Mouse (Mus musculus): ENCODE results near the gene St6galnac3. TPM values are rescaled to one million over a fixed set of nuclear protein-coding genes. Genes with fewer than 3 reads are reported as not detected.

The St6galnac3 gene
- total and polyA plus RNA-seq, 2 experiments from 2014 or later, result 6.9 to 16.6 TPM

GRCm38 (mm10) chr3:153169744-153170143 is 555.2 kb downstream of the St6galnac3 start:
- Histone ChIP-seq H3K27ac (ENCODE audit: low read depth, low read length) (no peak overlapping the region), H3K4me3 (ENCODE audit: low read depth, low read length) (no peak overlapping the region), H3K4me1 (ENCODE audit: insufficient read depth) (no peaks in the 10 kb centered on the region), H3K9ac (no peak overlapping the region), H3K27me3 (ENCODE audit: insufficient read depth, low read length) (no peaks in the 10 kb centered on the region), H3K36me3 (ENCODE audit: insufficient read depth) (no peaks in the 10 kb centered on the region), H3K9me3 (ENCODE audit: low read length) (no peaks in the 10 kb centered on the region), H3K4me2 (ENCODE audit: low read depth) (no peak overlapping the region)
- DNase-seq, result no peak
- 87% methylated on average over 11 of the region's 11 CpGs for WGBS
- no peak for TF ChIP-seq CTCF (IDR thresholded peaks at IDR 0.05; ENCODE audit: low read depth)
- ATAC-seq, result no peak

GRCm38 (mm10) chr3:153161676-153162075 is 563.3 kb downstream of the St6galnac3 start:
- H3K27me3 ChIP-seq (ENCODE audit: insufficient read depth, low read length), result no peaks in the 10 kb centered on the region
- no peak overlapping the region for H3K9ac ChIP-seq
- H3K27ac ChIP-seq (ENCODE audit: low read depth, low read length), result no peak overlapping the region
- TF ChIP-seq CTCF (IDR thresholded peaks at IDR 0.05; ENCODE audit: low read depth), result no peak
- H3K9me3 ChIP-seq (ENCODE audit: low read length), result no peaks in the 10 kb centered on the region
- DNase-seq (no peak), ATAC-seq (no peak)
- H3K4me2 ChIP-seq (ENCODE audit: low read depth), result no peak overlapping the region
- WGBS, result 68% methylated on average over 9 of the region's 9 CpGs
- no peak overlapping the region for H3K4me3 ChIP-seq (ENCODE audit: low read depth, low read length)
- no peaks in the 10 kb centered on the region for H3K4me1 ChIP-seq (ENCODE audit: insufficient read depth)
- no peaks in the 10 kb centered on the region for H3K36me3 ChIP-seq (ENCODE audit: insufficient read depth)

GRCm38 (mm10) chr3:153160683-153161082 is 564.3 kb downstream of the St6galnac3 start:
- H3K27me3 ChIP-seq (ENCODE audit: insufficient read depth, low read length), result no peaks in the 10 kb centered on the region
- DNase-seq, result no peak
- 88% methylated on average over 5 of the region's 5 CpGs for WGBS
- H3K9me3 ChIP-seq (ENCODE audit: low read length), result no peaks in the 10 kb centered on the region
- TF ChIP-seq CTCF (IDR thresholded peaks at IDR 0.05; ENCODE audit: low read depth), result no peak
- no peak overlapping the region for H3K4me3 ChIP-seq (ENCODE audit: low read depth, low read length)
- no peak overlapping the region for H3K4me2 ChIP-seq (ENCODE audit: low read depth)
- no peak overlapping the region for H3K9ac ChIP-seq
- H3K27ac ChIP-seq (ENCODE audit: low read depth, low read length), result no peak overlapping the region
- no peaks in the 10 kb centered on the region for H3K36me3 ChIP-seq (ENCODE audit: insufficient read depth)
- no peaks in the 10 kb centered on the region for H3K4me1 ChIP-seq (ENCODE audit: insufficient read depth)
- ATAC-seq, result no peak

GRCm38 (mm10) chr3:153148887-153149286 is 576.1 kb downstream of the St6galnac3 start:
- 15% methylated on average over 2 of the region's 2 CpGs for WGBS
- no peaks in the 10 kb centered on the region for H3K4me1 ChIP-seq (ENCODE audit: insufficient read depth)
- no peak overlapping the region for H3K4me3 ChIP-seq (ENCODE audit: low read depth, low read length)
- no peak for TF ChIP-seq CTCF (IDR thresholded peaks at IDR 0.05; ENCODE audit: low read depth)
- H3K36me3 ChIP-seq (ENCODE audit: insufficient read depth), result no peaks in the 10 kb centered on the region
- DNase-seq (no peak), ATAC-seq (no peak)
- H3K4me2 ChIP-seq (ENCODE audit: low read depth), result no peak overlapping the region
- no peak overlapping the region for H3K9ac ChIP-seq
- H3K9me3 ChIP-seq (ENCODE audit: low read length), result no peaks in the 10 kb centered on the region
- H3K27me3 ChIP-seq (ENCODE audit: insufficient read depth, low read length), result no peaks in the 10 kb centered on the region
- H3K27ac ChIP-seq (ENCODE audit: low read depth, low read length), result no peak overlapping the region

Small RNAs within 50 kb of the gene (microRNA-seq; reads per million reads assigned to microRNA genes)
- gene Gm27405, result 0 reads per million in 2 experiments

Other genes starting within 250 kb of the St6galnac3 start
- gene Asb17, start 119.0 kb upstream of the St6galnac3 start, total RNA-seq (2014; rRNA removed), result not detected in 2 replicates
- not detected in 2 replicates for gene Asb17, start 119.0 kb upstream of the St6galnac3 start, polyA plus RNA-seq (2015; fragmentation: Nextera tagmentation; extraction: Ambion mirVana)
- 0.31 and 0.95 TPM in 2 replicates for gene Msh4, start 181.0 kb upstream of the St6galnac3 start, total RNA-seq (2014; rRNA removed)
- 0.05 and 0.13 TPM in 2 replicates for gene Msh4, start 181.0 kb upstream of the St6galnac3 start, polyA plus RNA-seq (2015; fragmentation: Nextera tagmentation; extraction: Ambion mirVana)
- 69.9 and 71.2 TPM in 2 replicates for gene Rabggtb, start 187.8 kb upstream of the St6galnac3 start, total RNA-seq (2014; rRNA removed)
- 56.9 and 58.3 TPM in 2 replicates for gene Rabggtb, start 187.8 kb upstream of the St6galnac3 start, polyA plus RNA-seq (2015; fragmentation: Nextera tagmentation; extraction: Ambion mirVana)
- 31.5 and 32.4 TPM in 2 replicates for gene Acadm, start 219.5 kb upstream of the St6galnac3 start, total RNA-seq (2014; rRNA removed)
- 39.7 and 40.1 TPM in 2 replicates for gene Acadm, start 219.5 kb upstream of the St6galnac3 start, polyA plus RNA-seq (2015; fragmentation: Nextera tagmentation; extraction: Ambion mirVana)
- 29.1 and 39.5 TPM in 2 replicates for gene Slc44a5, start 248.3 kb upstream of the St6galnac3 start, total RNA-seq (2014; rRNA removed)
- 5.7 and 8.4 TPM in 2 replicates for gene Slc44a5, start 248.3 kb upstream of the St6galnac3 start, polyA plus RNA-seq (2015; fragmentation: Nextera tagmentation; extraction: Ambion mirVana)